Mouse (Mus musculus): ENCODE results near the gene Tcfl5. TPM values are rescaled to one million over a fixed set of nuclear protein-coding genes. Genes with fewer than 3 reads are reported as not detected.

Tcfl5 gene
- 0.30 and 0.43 TPM in 2 replicates for polyA plus RNA-seq (2015; fragmentation: Nextera tagmentation; extraction: Ambion mirVana)

DNA sequence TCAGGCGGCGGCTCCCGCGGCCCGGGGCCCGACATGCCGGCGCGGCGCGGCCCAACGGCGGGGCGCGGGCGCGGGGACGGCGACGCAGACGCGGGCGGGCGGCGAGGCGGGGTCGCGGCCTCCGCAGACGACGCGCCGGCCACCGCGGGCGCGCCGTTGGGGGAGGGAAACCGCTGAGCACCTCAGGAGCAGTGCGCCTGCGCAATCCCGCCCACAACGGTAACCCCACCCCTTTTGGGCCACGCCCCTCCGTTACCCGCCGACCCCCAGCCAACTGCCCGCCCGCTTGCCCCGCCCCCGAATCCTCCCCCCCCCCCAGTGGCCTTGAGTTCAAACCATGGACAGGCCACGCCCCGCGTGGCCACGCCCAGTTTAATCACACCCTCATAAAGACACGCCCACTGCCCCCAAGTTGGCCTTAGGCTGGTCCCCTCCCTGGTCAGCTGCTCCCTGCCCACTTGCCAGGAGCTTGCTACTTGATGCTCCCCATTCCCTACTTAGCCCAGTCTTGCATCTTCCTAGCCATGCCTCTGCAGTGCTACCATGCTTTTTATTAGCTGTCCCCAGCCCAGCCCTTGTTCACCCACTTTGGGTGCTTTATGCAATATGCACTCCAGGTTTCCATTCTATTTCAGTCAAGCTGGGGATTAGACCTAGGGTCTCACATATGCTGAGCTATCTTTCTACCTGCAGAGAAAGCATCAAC lies at the start of gene Tcfl5:
Gene Tcfl5, minus strand, starts transcription at position 154 of the 706 bp plus-strand sequence.
- H3K4me1 ChIP-seq: peaks cover 4% of the 10 kb centered on the region; the same call in 1 of the 2 replicates
- 3% methylated on average over 45 of the region's 56 CpGs for WGBS
- no peaks in the 10 kb centered on the region for H3K36me3 ChIP-seq (replicated peaks)
- 0 out of 2 replicates have a peak within 1 kb of the TSS, but pooled peaks have one; percentile 25 for H3K9ac ChIP-seq
- peaks cover 51% of the 10 kb centered on the region for H3K27me3 ChIP-seq (replicated peaks)
- ATAC-seq (replicated peaks): no peak
- H3K4me3 ChIP-seq: peak within 1 kb of the TSS; percentile 40
- peak within 1 kb of the TSS; percentile 49 for H3K4me2 ChIP-seq
- H3K9me3 ChIP-seq: peaks cover 11% of the 10 kb centered on the region
- no peak within 1 kb of the TSS for H3K27ac ChIP-seq

DNA sequence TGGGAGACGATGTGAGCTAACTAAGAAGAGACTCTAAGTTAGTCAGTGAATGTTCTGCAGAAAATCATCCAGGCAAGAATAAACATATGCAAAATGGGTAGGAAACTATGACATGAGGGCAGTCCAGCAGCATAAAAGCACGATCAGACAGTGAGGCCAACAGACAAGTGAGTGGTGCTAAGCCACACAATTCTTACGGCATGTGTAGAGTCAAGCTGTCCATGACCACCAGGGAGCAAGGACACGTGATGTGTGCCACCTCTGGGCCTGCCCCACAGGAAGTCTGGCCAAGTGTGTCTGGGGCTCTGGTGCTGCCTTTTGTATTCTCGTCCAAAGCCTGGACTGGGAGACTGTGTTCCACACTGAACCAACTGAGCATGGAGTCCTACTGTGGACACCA lies 47.3 kb upstream of the Tcfl5 start:
- Histone ChIP-seq H3K4me2 (no peak overlapping the region), H3K4me3 (no peak overlapping the region), H3K4me1 (peaks cover 10% of the 10 kb centered on the region), H3K9ac (no peak overlapping the region), H3K27me3 (replicated peaks) (no peaks in the 10 kb centered on the region), H3K27ac (no peak overlapping the region), H3K9me3 (no peaks in the 10 kb centered on the region), H3K36me3 (replicated peaks) (peaks cover 51% of the 10 kb centered on the region)
- ATAC-seq (replicated peaks): no peak
- WGBS: 84% methylated on average over 5 of the region's 5 CpGs

DNA sequence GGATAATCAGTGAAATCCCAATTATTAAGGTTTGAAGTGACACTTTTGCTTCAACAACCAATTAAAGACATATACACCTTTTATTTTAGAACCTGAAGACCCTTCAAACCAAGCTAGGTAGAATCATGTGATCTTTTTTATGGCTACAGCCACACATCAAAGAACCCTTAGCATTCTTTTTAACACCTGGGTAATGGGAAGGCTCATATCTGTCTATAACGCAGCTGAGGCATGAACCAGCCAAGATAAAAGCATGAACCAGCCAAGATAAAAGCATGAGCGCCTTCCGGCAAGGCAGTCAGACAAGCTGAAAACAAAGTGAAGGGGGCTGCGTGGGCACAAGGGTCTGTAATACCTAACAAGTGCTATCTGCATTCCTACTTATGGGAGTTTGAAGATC lies 41.5 kb upstream of the Tcfl5 start:
- Histone ChIP-seq H3K4me3 (no peak overlapping the region), H3K36me3 (replicated peaks) (peaks cover 69% of the 10 kb centered on the region), H3K4me1 (no peaks in the 10 kb centered on the region), H3K27ac (no peak overlapping the region), H3K27me3 (replicated peaks) (no peaks in the 10 kb centered on the region), H3K9me3 (no peaks in the 10 kb centered on the region), H3K9ac (no peak overlapping the region), H3K4me2 (no peak overlapping the region)
- WGBS: 95% methylated on average over 4 of the region's 4 CpGs
- ATAC-seq (replicated peaks): no peak

DNA sequence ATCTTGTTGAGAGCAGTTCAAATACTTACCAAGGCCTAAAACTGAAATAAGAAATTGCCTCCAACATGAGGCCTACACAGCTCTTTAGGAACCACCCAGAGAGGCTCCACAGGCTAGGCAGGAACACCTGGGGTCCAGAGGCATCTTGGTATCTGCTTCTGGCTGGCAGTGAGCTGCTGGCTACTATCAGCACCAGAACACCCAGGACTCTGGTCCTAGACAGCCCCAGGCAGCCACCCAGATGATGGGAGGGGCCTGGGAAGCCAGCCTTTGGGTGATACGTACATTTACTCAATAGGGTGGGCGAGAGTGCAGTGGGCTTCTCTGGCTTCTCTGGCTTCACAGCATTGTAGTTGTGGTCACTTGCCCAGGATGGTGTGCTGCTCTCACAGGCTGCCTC lies 41.0 kb upstream of the Tcfl5 start:
- H3K9me3 ChIP-seq: no peaks in the 10 kb centered on the region
- H3K27me3 ChIP-seq (replicated peaks): no peaks in the 10 kb centered on the region
- H3K4me3 ChIP-seq: no peak overlapping the region
- no peak overlapping the region for H3K9ac ChIP-seq
- no peak overlapping the region for H3K27ac ChIP-seq
- H3K4me2 ChIP-seq: no peak overlapping the region
- WGBS: 89% methylated on average over 2 of the region's 2 CpGs
- H3K36me3 ChIP-seq (replicated peaks): peaks cover 64% of the 10 kb centered on the region
- H3K4me1 ChIP-seq: no peaks in the 10 kb centered on the region
- ATAC-seq (replicated peaks): no peak

DNA sequence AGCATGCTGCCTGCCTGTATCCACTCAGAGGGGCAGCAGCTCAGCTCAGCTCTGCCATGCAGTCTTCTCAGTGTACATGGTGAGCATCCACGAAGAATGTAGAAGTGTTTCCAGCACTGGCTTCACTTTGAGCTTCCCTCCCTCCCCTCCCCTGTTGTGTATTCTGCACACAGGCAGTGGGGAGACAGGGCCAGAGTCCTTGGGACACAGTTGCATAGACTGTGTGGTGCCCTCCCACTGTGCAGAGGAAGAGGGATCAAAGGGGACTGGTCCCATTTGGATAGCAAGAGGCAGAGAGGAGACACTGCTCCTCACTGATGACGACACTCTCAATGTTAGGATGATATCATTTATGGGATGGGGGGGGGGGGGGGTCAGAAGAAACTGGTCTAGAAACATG lies 38.7 kb upstream of the Tcfl5 start:
- Histone ChIP-seq H3K4me3 (no peak overlapping the region), H3K4me2 (no peak overlapping the region), H3K9me3 (no peaks in the 10 kb centered on the region), H3K4me1 (no peaks in the 10 kb centered on the region), H3K27me3 (replicated peaks) (no peaks in the 10 kb centered on the region), H3K27ac (no peak overlapping the region), H3K9ac (no peak overlapping the region), H3K36me3 (replicated peaks) (peaks cover 41% of the 10 kb centered on the region)
- 55% methylated on average over 2 of the region's 2 CpGs for WGBS
- ATAC-seq (replicated peaks): no peak

DNA sequence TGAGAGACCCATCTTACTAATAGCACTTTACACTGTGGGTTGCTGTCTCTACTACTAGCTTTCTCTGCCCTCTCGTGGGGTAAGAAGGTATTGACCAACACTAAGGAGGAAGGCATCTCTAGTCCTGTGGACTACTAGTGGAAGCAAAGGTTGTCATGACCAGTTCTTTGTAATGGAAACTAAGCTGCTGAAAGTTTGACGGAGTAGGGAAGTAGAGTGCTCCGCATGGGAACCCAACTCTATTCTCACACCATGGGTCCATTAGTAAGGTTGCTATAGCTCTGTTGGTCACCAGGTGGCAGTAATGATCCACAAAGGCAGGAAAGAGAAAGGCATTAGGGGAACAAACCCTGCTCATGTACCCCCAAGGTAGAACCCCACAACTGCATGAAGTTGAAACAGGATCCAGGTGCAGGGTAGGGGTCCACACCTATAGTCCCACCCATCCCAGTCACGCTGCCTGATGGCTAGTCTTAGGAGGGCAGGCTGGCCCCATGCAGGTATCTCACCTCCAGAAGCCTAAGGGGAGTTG lies 36.2 kb upstream of the Tcfl5 start:
- peaks cover 22% of the 10 kb centered on the region for H3K36me3 ChIP-seq (replicated peaks)
- WGBS: 23% methylated on average over 4 of the region's 4 CpGs

DNA sequence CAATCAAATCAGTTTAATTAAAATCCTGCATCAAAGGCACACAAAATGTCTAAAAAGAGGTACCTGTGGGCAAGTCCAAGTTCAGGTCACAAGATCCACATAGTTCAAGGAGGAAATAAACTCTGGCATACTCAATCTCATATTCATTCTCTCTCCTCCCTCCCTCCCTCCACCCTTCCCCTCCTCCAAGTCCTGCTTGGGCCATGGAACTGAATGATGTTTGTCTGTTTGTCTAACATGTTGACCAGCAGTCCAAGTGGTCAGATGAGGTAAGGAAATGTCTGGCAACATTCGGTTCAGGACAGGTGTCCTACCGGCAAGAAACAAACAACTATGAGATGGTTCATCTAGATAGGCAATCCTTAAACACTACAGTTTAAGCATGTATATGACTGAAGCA lies 34.2 kb upstream of the Tcfl5 start:
- H3K4me2 ChIP-seq: no peak overlapping the region
- no peak overlapping the region for H3K9ac ChIP-seq
- H3K36me3 ChIP-seq (replicated peaks): peaks cover 14% of the 10 kb centered on the region
- no peaks in the 10 kb centered on the region for H3K4me1 ChIP-seq
- no peak for ATAC-seq (replicated peaks)
- no peaks in the 10 kb centered on the region for H3K9me3 ChIP-seq
- no peak overlapping the region for H3K27ac ChIP-seq
- 90% methylated on average over 2 of the region's 2 CpGs for WGBS
- no peak overlapping the region for H3K4me3 ChIP-seq
- H3K27me3 ChIP-seq (replicated peaks): no peaks in the 10 kb centered on the region

More for the DNA sequence above, 36.2 kb upstream of the Tcfl5 start:
- Histone ChIP-seq H3K4me2 (no peak overlapping the region), H3K9me3 (no peaks in the 10 kb centered on the region), H3K9ac (no peak overlapping the region), H3K27ac (no peak overlapping the region), H3K4me3 (no peak overlapping the region), H3K4me1 (no peaks in the 10 kb centered on the region), H3K27me3 (replicated peaks) (no peaks in the 10 kb centered on the region)
- ATAC-seq (replicated peaks): peak; percentile 73

DNA sequence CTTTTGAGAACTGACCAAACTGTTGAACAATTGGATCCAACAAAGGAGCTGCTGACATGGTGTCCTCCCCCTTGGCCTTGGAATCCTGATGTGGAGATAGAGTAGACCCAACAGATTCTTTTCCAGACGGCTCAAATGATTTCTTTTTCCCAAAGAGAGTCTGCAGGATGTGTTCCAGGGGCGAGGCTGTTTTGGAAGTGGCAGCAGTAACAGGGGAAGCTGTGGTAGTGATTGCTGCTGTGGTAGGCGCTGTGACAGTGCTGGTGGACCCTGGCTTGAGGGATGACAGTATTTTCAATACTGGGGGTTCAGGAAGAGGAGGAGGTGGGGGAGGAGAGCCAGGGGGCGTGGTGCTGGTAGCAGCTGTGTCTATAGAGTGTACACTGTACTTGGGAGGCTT lies 19.5 kb upstream of the Tcfl5 start:
- no peak overlapping the region for H3K4me3 ChIP-seq
- H3K27me3 ChIP-seq (replicated peaks): no peaks in the 10 kb centered on the region
- WGBS: 85% methylated on average over 4 of the region's 4 CpGs

DNA sequence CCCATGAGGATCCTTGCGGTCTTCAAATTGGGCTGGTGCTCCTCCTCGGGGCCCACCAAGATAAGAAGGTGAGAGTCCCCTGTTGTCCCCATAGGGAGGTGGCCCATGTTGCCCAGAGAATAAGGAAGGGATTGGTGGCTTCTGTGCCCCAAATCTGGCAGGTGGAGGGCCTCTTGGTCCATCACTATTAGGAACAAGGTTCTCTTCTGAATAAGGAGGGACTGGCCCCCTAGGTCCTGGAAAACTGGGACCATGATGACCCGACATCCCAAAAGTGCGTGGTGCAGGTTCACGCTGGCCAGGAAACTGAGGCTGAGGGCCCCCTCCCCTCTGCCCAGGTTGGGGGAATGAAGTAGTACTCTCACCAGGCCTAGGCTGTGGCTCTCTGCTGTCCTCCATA lies 18.0 kb upstream of the Tcfl5 start:
- WGBS: 96% methylated on average over 5 of the region's 5 CpGs
- Histone ChIP-seq H3K4me1 (peaks cover 7% of the 10 kb centered on the region; the same call in 1 of the 2 replicates), H3K4me2 (no peak overlapping the region), H3K4me3 (no peak overlapping the region), H3K9me3 (no peaks in the 10 kb centered on the region), H3K9ac (no peak overlapping the region), H3K27ac (no peak overlapping the region), H3K27me3 (replicated peaks) (no peaks in the 10 kb centered on the region), H3K36me3 (replicated peaks) (peaks cover 6% of the 10 kb centered on the region; the same call in 1 of the 2 replicates)
- ATAC-seq (replicated peaks): no peak

More for the DNA sequence above, 19.5 kb upstream of the Tcfl5 start:
- Histone ChIP-seq H3K9me3 (no peaks in the 10 kb centered on the region), H3K36me3 (replicated peaks) (peaks cover 16% of the 10 kb centered on the region; the same call in 1 of the 2 replicates), H3K27ac (no peak overlapping the region), H3K9ac (no peak overlapping the region), H3K4me1 (peaks cover 7% of the 10 kb centered on the region; the same call in 1 of the 2 replicates), H3K4me2 (no peak overlapping the region)
- ATAC-seq (replicated peaks): no peak

DNA sequence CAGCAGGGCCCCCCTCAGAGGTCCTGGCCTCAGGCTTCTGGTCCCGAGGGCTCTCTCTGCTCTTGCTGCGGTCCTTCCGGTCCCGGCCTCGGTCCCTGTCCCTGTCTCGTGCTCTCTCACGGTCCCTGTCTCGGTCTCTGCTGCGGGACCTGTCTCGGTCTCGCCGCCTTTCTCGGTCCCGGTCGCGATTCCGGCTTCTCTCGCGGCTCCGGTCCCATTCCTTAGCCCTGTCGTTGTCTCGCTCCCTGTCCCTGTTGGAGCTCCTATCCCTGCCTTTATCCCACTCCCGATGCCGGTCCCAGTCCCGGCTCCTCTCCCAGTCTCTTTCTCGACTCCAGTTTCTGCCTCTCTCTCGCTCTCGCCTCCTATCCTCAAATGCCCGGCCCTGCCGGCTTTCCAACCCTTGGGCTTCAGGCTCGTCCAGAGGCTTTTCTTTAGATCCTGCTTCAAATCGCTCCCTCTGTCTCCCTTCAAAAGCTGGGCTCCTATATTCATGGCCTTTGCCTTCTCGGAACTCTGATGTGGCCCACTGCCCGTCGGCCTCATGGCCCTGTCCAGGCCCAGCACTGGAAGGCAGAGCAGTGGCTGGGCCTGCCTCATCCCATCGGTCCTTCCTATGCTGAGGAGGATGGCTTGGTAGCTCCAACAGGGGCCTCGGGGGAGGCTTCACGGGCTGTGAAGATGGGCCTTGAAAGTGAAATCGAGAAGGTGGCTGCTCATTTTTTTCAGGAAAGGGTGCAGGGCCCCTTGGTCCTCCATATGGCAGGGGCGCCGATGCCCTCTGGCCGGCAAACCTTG lies 17.0 kb upstream of the Tcfl5 start:
- Histone ChIP-seq H3K9me3 (no peaks in the 10 kb centered on the region), H3K4me2 (peak overlapping the region; percentile 30), H3K27ac (no peak overlapping the region), H3K36me3 (replicated peaks) (0 out of 2 replicates have a peak, but pooled peaks cover 6% of the 10 kb centered on the region), H3K27me3 (replicated peaks) (no peaks in the 10 kb centered on the region), H3K4me3 (no peak overlapping the region), H3K4me1 (peaks cover 7% of the 10 kb centered on the region; the same call in 1 of the 2 replicates), H3K9ac (peak overlapping the region; percentile 15; the same call in 1 of the 2 replicates)
- WGBS: 29% methylated on average over 42 of the region's 42 CpGs
- 0 out of 2 replicates have a peak, but pooled peaks have one; percentile 29 for ATAC-seq (replicated peaks)

DNA sequence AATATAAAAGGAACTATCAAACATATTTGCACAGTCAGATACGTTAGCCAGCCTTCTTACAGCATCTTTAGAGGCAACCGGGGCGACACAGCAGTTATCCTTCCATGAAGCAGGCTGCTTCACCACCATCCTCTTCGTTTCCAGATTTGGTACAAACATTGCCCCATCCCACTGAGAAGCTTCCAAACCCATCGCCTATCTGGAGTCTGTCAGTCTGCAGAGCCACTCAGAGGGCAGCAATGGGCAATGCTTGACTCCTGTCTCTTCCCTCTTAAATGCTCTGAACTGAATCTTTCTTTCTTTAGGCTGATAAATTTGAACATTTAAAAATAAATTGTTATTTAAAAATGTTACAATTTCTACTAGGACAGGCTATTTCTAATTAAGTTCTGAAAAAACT lies 15.9 kb upstream of the Tcfl5 start:
- Histone ChIP-seq H3K9ac (no peak overlapping the region), H3K9me3 (no peaks in the 10 kb centered on the region), H3K4me1 (peaks cover 7% of the 10 kb centered on the region; the same call in 1 of the 2 replicates), H3K36me3 (replicated peaks) (0 out of 2 replicates have a peak, but pooled peaks cover 6% of the 10 kb centered on the region), H3K4me2 (no peak overlapping the region), H3K27me3 (replicated peaks) (no peaks in the 10 kb centered on the region), H3K27ac (no peak overlapping the region), H3K4me3 (no peak overlapping the region)
- WGBS: 84% methylated on average over 5 of the region's 5 CpGs
- ATAC-seq (replicated peaks): no peak

DNA sequence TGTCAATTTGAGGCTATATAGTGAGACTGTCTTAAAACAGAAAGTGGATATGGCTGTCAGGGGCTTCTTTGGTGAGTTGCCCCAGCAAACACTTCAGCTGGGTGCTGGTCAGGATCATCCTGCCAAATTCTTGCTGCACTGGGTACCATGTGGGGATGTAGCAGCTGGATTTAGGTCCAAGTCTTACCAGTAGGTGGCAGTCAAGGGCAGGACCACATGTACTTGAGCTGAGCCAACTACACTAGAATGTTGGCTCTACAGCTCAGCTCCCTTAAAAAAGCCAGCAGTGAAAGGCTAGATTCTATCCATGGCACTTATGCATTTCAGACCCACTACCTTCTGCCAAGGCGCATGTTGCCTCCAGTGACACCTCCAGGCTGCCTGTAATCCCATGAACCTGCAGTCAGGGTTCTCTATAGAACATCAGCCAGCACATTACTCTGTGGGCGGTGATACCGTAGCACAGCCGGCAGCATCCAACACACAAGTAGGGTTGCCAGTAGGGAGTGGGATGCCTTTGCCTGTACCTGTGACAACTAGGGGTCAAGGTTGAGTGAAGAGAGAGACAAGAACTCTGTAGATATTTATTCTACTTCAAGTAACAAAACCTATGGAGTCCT lies 15.0 kb upstream of the Tcfl5 start:
- Histone ChIP-seq H3K4me2 (no peak overlapping the region), H3K4me3 (no peak overlapping the region), H3K9ac (no peak overlapping the region), H3K4me1 (peaks cover 7% of the 10 kb centered on the region; the same call in 1 of the 2 replicates), H3K9me3 (no peaks in the 10 kb centered on the region), H3K27me3 (replicated peaks) (no peaks in the 10 kb centered on the region), H3K36me3 (replicated peaks) (0 out of 2 replicates have a peak, but pooled peaks cover 6% of the 10 kb centered on the region), H3K27ac (no peak overlapping the region)
- WGBS: 71% methylated on average over 4 of the region's 4 CpGs
- peak; percentile 79 for ATAC-seq (replicated peaks)
